In genomic region chr11:65375361-65375760, GRCm38 (mm10) we compare ENCODE assay signal across 14 mouse cellular contexts.
DNase-seq lines count a peak whose midpoint lies in the region.
"Had no signal": no experiment of that assay in that cellular context is flagged by ENCODE, and none has a peak within 500 bp of the region (broad histone marks: within the 10 kb centered on the region; RNA-seq: fewer than 3 reads in every experiment).

No protein-coding gene starts in this region.

- peak; percentile 18 for DNase-seq in layer of hippocampus, adult 9-11 months
- DNase-seq in layer of hippocampus, postnatal 14 days (ENCODE audit: low spot score in 2 of 2), result no peak
- DNase-seq in brain, adult 2 months (ENCODE audit: low read depth, low spot score), result peak; percentile 73
- peak; percentile 67 for DNase-seq in telencephalon, adult 2 months (ENCODE audit: low read depth, low spot score)
- DNase-seq in heart, postnatal 10 days, result no peak
- DNase-seq: adrenal gland, adult 2 months; adrenal gland, postnatal 10 days; adrenal gland, postnatal 25 days; cerebellum, adult 11-12 months; cerebellum, adult 2 months; cerebellum, adult 9-10 months; cerebellum, postnatal 10 days; cerebellum, postnatal 25 days; forebrain, postnatal 0 days had no signal

- intact Hi-C loops in heart, postnatal 10 days (cut with DNase I), result no loop called here

Comparison
In these comparisons a context has a peak if more than half of its experiments do, and no peak if none do; other contexts are left out.
1. DNase-seq: peak in layer of hippocampus, adult 9-11 months (single experiment), brain, adult 2 months (single experiment) and telencephalon, adult 2 months (single experiment); none in layer of hippocampus, postnatal 14 days (0 of 2) and heart, postnatal 10 days (0 of 2).